Mouse (Mus musculus): ENCODE data around the gene Nfe2.

GRCm38 (mm10) chr15:103224161-103224560, 34.0 kb downstream of the Nfe2 start:
- TF ChIP-seq CTCF (IDR thresholded peaks at IDR 0.05; ENCODE audit: low read depth) (peak; percentile 27), EP300 (optimal IDR thresholded peaks at IDR 0.05) (no peak)
